Mouse (Mus musculus): ENCODE measurements at regions not wholly inside any gene's neighbourhood (a gene's known extent, or its start where the extent isn't known, plus 50 kb on each side); places are given as distances from the start of the nearest gene placed in this dataset.

DNA sequence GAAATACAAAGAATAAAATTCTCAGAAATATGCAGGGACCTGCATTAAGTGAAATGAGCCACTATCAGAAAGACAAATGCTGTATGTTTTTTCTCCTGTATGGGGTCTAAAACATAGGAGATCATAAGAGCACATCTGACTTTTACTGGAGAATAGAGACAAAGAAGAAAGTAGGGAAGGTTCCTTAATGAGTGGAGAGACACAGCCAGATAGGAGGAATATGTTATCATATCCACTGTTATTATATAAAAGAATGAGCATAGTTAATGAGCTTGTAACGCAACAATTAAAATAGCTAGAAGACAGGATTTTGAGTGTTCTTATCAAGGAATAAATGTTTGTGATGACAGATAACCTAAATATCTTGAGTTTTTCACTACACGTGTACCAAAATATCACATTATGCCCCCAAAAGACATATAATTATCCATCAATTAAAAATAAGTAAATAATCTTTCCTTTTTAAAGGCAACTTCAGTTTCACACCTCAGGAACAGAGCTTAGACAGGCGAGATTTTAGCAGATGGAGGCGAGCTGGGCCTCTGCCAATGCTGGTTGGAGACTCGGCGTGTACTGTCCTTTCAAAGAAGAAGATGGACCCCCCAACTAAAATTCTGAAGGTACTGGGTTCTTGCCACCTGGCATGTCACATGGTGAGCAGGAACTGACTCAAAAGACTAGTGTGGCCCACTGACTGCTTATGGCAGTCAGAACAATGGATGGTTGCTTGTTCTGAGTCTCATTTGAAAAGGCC, 220.3 kb downstream of the Ccser2 start:
- ATAC-seq (replicated peaks; ENCODE audit: insufficient number of reproducible peaks, low FRiP score, low TSS enrichment, low read depth) (no peak), DNase-seq (ENCODE audit: low spot score) (no peak)
- Histone ChIP-seq H3K4me1 (ENCODE audit: control insufficient read depth, insufficient read depth, low read length) (no peaks in the 10 kb centered on the region), H3K9me3 (replicated peaks; ENCODE audit: control insufficient read depth, low read length) (no peaks in the 10 kb centered on the region), H3K36me3 (replicated peaks; ENCODE audit: control insufficient read depth, insufficient read depth, low read depth, low read length) (no peaks in the 10 kb centered on the region), H3K9ac (replicated peaks; ENCODE audit: low read length) (no peak overlapping the region), H3K4me2 (ENCODE audit: low read depth, low read length) (no peak overlapping the region), H3K27ac (replicated peaks; ENCODE audit: low read depth, low read length) (no peak overlapping the region), H3K27me3 (ENCODE audit: control insufficient read depth, insufficient read depth, low read length) (no peaks in the 10 kb centered on the region), H3K4me3 (ENCODE audit: low read depth, low read length) (no peak overlapping the region)
- WGBS = 91% methylated on average over 6 of the region's 6 CpGs

DNA sequence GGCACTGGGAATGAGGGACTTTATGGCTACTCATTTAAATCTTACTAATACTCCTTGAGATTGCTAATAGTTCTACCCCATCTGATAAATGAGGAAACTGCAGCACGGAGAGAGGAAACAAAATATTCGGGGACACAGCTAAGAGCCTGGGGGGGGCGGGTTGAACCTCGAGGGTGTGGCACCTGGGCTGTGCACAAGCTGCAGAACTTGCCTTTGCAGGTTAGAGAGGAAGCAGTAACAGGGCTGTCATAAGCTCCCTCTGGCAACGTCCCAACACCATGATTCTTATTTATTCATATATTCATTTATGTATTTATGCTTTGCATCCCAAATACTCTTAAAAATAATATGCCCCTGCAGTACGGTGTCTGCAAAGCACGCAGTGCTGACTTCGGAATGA, 237.5 kb downstream of the Ccser2 start:
- H3K36me3 ChIP-seq (replicated peaks; ENCODE audit: control insufficient read depth, insufficient read depth, low read depth, low read length) = no peaks in the 10 kb centered on the region
- no peaks in the 10 kb centered on the region for H3K27me3 ChIP-seq (ENCODE audit: control insufficient read depth, insufficient read depth, low read length)
- H3K4me1 ChIP-seq (ENCODE audit: control insufficient read depth, insufficient read depth, low read length) = no peaks in the 10 kb centered on the region
- WGBS = 77% methylated on average over 8 of the region's 8 CpGs
- ATAC-seq (replicated peaks; ENCODE audit: insufficient number of reproducible peaks, low FRiP score, low TSS enrichment, low read depth) (no peak; the same call in 1 of the 2 replicates), DNase-seq (ENCODE audit: low spot score) (no peak)
- no peak overlapping the region for H3K4me3 ChIP-seq (ENCODE audit: low read depth, low read length)
- no peaks in the 10 kb centered on the region for H3K9me3 ChIP-seq (replicated peaks; ENCODE audit: control insufficient read depth, low read length)
- no peak overlapping the region for H3K4me2 ChIP-seq (ENCODE audit: low read depth, low read length)
- H3K9ac ChIP-seq (replicated peaks; ENCODE audit: low read length) = no peak overlapping the region
- no peak overlapping the region for H3K27ac ChIP-seq (replicated peaks; ENCODE audit: low read depth, low read length)

DNA sequence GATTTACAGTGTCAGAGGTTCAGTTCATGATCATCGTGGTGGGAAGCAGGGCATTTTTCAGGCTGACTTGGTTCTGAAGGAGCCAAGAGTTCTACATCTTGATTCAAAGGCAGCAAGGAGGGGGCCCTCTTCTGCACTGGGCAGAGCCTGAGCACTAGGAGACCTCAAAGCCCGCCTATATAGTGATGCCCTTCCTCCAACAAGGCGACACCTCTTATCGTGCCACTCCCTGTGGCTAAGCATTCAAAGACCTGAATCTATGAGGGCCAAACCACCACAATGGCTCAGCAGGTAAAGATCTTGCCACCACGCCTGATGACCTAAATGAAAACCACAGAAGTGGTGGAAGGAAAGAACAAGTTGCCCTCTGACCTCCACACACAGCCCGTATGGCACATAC, 242.5 kb downstream of the Ccser2 start:
- no peaks in the 10 kb centered on the region for H3K27me3 ChIP-seq (ENCODE audit: control insufficient read depth, insufficient read depth, low read length)
- H3K9ac ChIP-seq (replicated peaks; ENCODE audit: low read length) = no peak overlapping the region
- no peak overlapping the region for H3K4me3 ChIP-seq (ENCODE audit: low read depth, low read length)
- no peak overlapping the region for H3K4me2 ChIP-seq (ENCODE audit: low read depth, low read length)
- WGBS = 80% methylated on average over 6 of the region's 6 CpGs
- no peak for ATAC-seq (replicated peaks; ENCODE audit: insufficient number of reproducible peaks, low FRiP score, low TSS enrichment, low read depth)
- no peaks in the 10 kb centered on the region for H3K9me3 ChIP-seq (replicated peaks; ENCODE audit: control insufficient read depth, low read length)
- H3K36me3 ChIP-seq (replicated peaks; ENCODE audit: control insufficient read depth, insufficient read depth, low read depth, low read length) = no peaks in the 10 kb centered on the region
- no peak for DNase-seq (ENCODE audit: low spot score)
- H3K4me1 ChIP-seq (ENCODE audit: control insufficient read depth, insufficient read depth, low read length) = no peaks in the 10 kb centered on the region
- H3K27ac ChIP-seq (replicated peaks; ENCODE audit: low read depth, low read length) = no peak overlapping the region

- no peak overlapping the region for H3K4me2 ChIP-seq (ENCODE audit: low read depth, low read length)
- no peaks in the 10 kb centered on the region for H3K27me3 ChIP-seq (ENCODE audit: control insufficient read depth, insufficient read depth, low read length)
- WGBS = 84% methylated on average over 2 of the region's 2 CpGs
- no peak for ATAC-seq (replicated peaks; ENCODE audit: insufficient number of reproducible peaks, low FRiP score, low TSS enrichment, low read depth)
- DNase-seq (ENCODE audit: low spot score) = no peak
- no peak overlapping the region for H3K4me3 ChIP-seq (ENCODE audit: low read depth, low read length)
- no peaks in the 10 kb centered on the region for H3K36me3 ChIP-seq (replicated peaks; ENCODE audit: control insufficient read depth, insufficient read depth, low read depth, low read length)
- no peak overlapping the region for H3K9ac ChIP-seq (replicated peaks; ENCODE audit: low read length)
- H3K9me3 ChIP-seq (replicated peaks; ENCODE audit: control insufficient read depth, low read length) = no peaks in the 10 kb centered on the region
- H3K27ac ChIP-seq (replicated peaks; ENCODE audit: low read depth, low read length) = no peak overlapping the region
- no peaks in the 10 kb centered on the region for H3K4me1 ChIP-seq (ENCODE audit: control insufficient read depth, insufficient read depth, low read length)
These were observed 252.9 kb downstream of the Ccser2 start for GRCm38 (mm10) chr14:36715684-36716083.

DNA sequence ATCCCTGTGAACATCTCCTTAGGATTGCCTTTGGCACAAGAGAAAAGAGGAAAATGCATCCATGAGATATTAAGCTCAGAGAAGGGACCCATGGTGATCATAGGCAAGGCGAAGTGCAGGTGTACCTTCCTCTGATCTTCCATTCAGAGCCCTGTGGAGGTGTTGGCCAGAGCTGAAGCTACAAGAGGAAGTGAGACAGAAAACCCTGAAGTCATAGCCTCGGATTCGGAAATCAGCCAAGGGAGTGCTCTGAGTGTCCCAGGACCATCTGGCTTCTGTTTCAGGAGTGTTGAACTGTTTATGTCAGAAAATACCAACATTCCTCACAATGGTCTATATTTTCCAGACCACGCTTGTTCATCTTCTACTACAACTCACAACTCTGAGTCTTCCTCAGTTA, 271.6 kb downstream of the Ccser2 start:
- ATAC-seq (replicated peaks; ENCODE audit: insufficient number of reproducible peaks, low FRiP score, low TSS enrichment, low read depth) (no peak), DNase-seq (ENCODE audit: low spot score) (no peak)
- 84% methylated on average over 4 of the region's 4 CpGs for WGBS
- Histone ChIP-seq H3K4me3 (ENCODE audit: low read depth, low read length) (no peak overlapping the region), H3K9me3 (replicated peaks; ENCODE audit: control insufficient read depth, low read length) (no peaks in the 10 kb centered on the region), H3K36me3 (replicated peaks; ENCODE audit: control insufficient read depth, insufficient read depth, low read depth, low read length) (no peaks in the 10 kb centered on the region), H3K4me1 (ENCODE audit: control insufficient read depth, insufficient read depth, low read length) (no peaks in the 10 kb centered on the region), H3K4me2 (ENCODE audit: low read depth, low read length) (no peak overlapping the region), H3K27me3 (ENCODE audit: control insufficient read depth, insufficient read depth, low read length) (no peaks in the 10 kb centered on the region), H3K9ac (replicated peaks; ENCODE audit: low read length) (no peak overlapping the region), H3K27ac (replicated peaks; ENCODE audit: low read depth, low read length) (no peak overlapping the region)

- Histone ChIP-seq H3K4me1 (ENCODE audit: control insufficient read depth, insufficient read depth, low read length) (no peaks in the 10 kb centered on the region), H3K9ac (replicated peaks; ENCODE audit: low read length) (no peak overlapping the region), H3K36me3 (replicated peaks; ENCODE audit: control insufficient read depth, insufficient read depth, low read depth, low read length) (no peaks in the 10 kb centered on the region), H3K27me3 (ENCODE audit: control insufficient read depth, insufficient read depth, low read length) (no peaks in the 10 kb centered on the region), H3K4me3 (ENCODE audit: low read depth, low read length) (no peak overlapping the region), H3K4me2 (ENCODE audit: low read depth, low read length) (no peak overlapping the region), H3K9me3 (replicated peaks; ENCODE audit: control insufficient read depth, low read length) (no peaks in the 10 kb centered on the region), H3K27ac (replicated peaks; ENCODE audit: low read depth, low read length) (no peak overlapping the region)
- ATAC-seq (replicated peaks; ENCODE audit: insufficient number of reproducible peaks, low FRiP score, low TSS enrichment, low read depth) (no peak), DNase-seq (ENCODE audit: low spot score) (no peak)
These were observed 276.6 kb downstream of the Ccser2 start for GRCm38 (mm10) chr14:36691958-36692357.

DNA sequence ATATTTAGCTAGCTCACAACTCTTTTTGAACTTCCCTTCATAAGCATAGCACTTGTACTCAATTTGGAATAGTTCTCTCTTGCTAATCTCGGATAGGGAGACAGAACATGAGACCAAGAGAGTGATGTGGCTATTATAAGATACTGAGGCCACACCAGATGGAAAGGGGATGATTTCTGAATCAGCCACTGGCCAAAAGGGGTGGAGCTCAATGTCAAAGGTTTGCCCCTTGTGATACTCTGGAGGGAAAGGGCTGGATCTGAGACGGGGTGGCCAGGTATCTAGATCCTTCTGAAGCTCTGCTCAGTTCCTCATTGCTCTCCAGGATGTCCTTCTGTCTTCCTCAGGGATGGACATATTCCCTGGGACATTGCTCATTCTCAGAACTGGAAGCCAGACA, 277.6 kb downstream of the Ccser2 start:
- H3K36me3 ChIP-seq (replicated peaks; ENCODE audit: control insufficient read depth, insufficient read depth, low read depth, low read length) = no peaks in the 10 kb centered on the region

GRCm38 (mm10) chr14:36658678-36659263, 309.8 kb downstream of the Ccser2 start:
- H3K4me1 ChIP-seq (ENCODE audit: control insufficient read depth, insufficient read depth, low read length) = no peaks in the 10 kb centered on the region
- ATAC-seq (replicated peaks; ENCODE audit: insufficient number of reproducible peaks, low FRiP score, low TSS enrichment, low read depth) (no peak), DNase-seq (ENCODE audit: low spot score) (no peak)
- no peak overlapping the region for H3K27ac ChIP-seq (replicated peaks; ENCODE audit: low read depth, low read length)
- H3K9ac ChIP-seq (replicated peaks; ENCODE audit: low read length) = no peak overlapping the region
- no peaks in the 10 kb centered on the region for H3K27me3 ChIP-seq (ENCODE audit: control insufficient read depth, insufficient read depth, low read length)
- no peak overlapping the region for H3K4me3 ChIP-seq (ENCODE audit: low read depth, low read length)
- H3K36me3 ChIP-seq (replicated peaks; ENCODE audit: control insufficient read depth, insufficient read depth, low read depth, low read length) = no peaks in the 10 kb centered on the region
- no peaks in the 10 kb centered on the region for H3K9me3 ChIP-seq (replicated peaks; ENCODE audit: control insufficient read depth, low read length)
- 87% methylated on average over 1 of the region's 1 CpGs for WGBS
- no peak overlapping the region for H3K4me2 ChIP-seq (ENCODE audit: low read depth, low read length)

More for the DNA sequence above, 277.6 kb downstream of the Ccser2 start:
- no peaks in the 10 kb centered on the region for H3K4me1 ChIP-seq (ENCODE audit: control insufficient read depth, insufficient read depth, low read length)
- H3K27ac ChIP-seq (replicated peaks; ENCODE audit: low read depth, low read length) = no peak overlapping the region
- H3K4me2 ChIP-seq (ENCODE audit: low read depth, low read length) = no peak overlapping the region
- WGBS = 73% methylated on average over 2 of the region's 2 CpGs
- no peak overlapping the region for H3K4me3 ChIP-seq (ENCODE audit: low read depth, low read length)
- ATAC-seq (replicated peaks; ENCODE audit: insufficient number of reproducible peaks, low FRiP score, low TSS enrichment, low read depth) (no peak), DNase-seq (ENCODE audit: low spot score) (no peak)
- no peaks in the 10 kb centered on the region for H3K9me3 ChIP-seq (replicated peaks; ENCODE audit: control insufficient read depth, low read length)
- H3K9ac ChIP-seq (replicated peaks; ENCODE audit: low read length) = no peak overlapping the region
- H3K27me3 ChIP-seq (ENCODE audit: control insufficient read depth, insufficient read depth, low read length) = no peaks in the 10 kb centered on the region
